Mouse (Mus musculus) forebrain, postnatal 0 days (tissue): ENCODE measurements around the gene Tmem82. TPM values are rescaled to one million over a fixed set of nuclear protein-coding genes. Genes with fewer than 3 reads are reported as not detected.

ENCODE experiments used
- ATAC-seq: fragments of 200-750 bp; cut with Nextera tagmentation; 2 replicates; pipeline ENCODE4 v1.8.0; 2017; ENCODE audit warnings: mild to moderate bottlenecking, moderate library complexity
- DNase-seq: peaks from one replicate; pipeline ENCODE4 v3.0.0-alpha.2; 2015
- H3K27ac ChIP-seq: fragments of 300-500 bp; sonication (generic); 2 replicates; pipeline ENCODE4 v1.5.1; 2014; ENCODE audit warnings: low read depth, mild to moderate bottlenecking, antibody characterized with exemption, low read length, moderate library complexity, mixed read lengths
- H3K27me3 ChIP-seq: fragments of 300-500 bp; sonication (generic); 2 replicates; pipeline ENCODE4 v1.6.1; 2014; ENCODE audit warnings: mild to moderate bottlenecking, low read length, mixed read lengths; ENCODE audit not compliant: insufficient read depth
- H3K36me3 ChIP-seq: fragments of 300-500 bp; sonication (generic); 2 replicates; pipeline ENCODE4 v1.6.1; 2014; ENCODE audit warnings: mild to moderate bottlenecking, moderate library complexity; ENCODE audit not compliant: insufficient read depth
- H3K4me1 ChIP-seq: fragments of 300-500 bp; sonication (generic); 2 replicates; pipeline ENCODE4 v1.6.1; 2014; ENCODE audit warnings: antibody characterized with exemption; ENCODE audit not compliant: insufficient read depth
- H3K4me2 ChIP-seq: fragments of 300-500 bp; sonication (generic); 2 replicates; pipeline ENCODE4 v1.6.1; 2014; ENCODE audit warnings: low read depth, mild to moderate bottlenecking, moderate library complexity
- H3K4me3 ChIP-seq: fragments of 300-500 bp; sonication (generic); 2 replicates; pipeline ENCODE4 v1.5.1; 2014; ENCODE audit warnings: low read depth, low read length, mixed read lengths
- H3K9ac ChIP-seq: fragments of 300-500 bp; sonication (generic); 2 replicates; pipeline ENCODE4 v1.6.1; 2014; ENCODE audit warnings: mild to moderate bottlenecking
- H3K9me3 ChIP-seq: fragments of 300-500 bp; sonication (generic); 2 replicates; pipeline ENCODE4 v1.6.1; 2016; ENCODE audit warnings: low read length
- CTCF ChIP-seq: sonication (generic); IDR thresholded peaks from 2 replicates; pipeline ENCODE4 v1.5.1; 2016; ENCODE audit warnings: antibody characterized with exemption, control low read depth, low read depth
- WGBS: fragments of 180-500 bp; shearing (Covaris S2); extraction: QIAGEN DNeasy Blood & Tissue Kit; methylation state at CpG from one replicate; pipeline ENCODE4 v1.1.7; 2014; 5-methylcytosine and 5-hydroxymethylcytosine counted together
- polyA plus RNA-seq: library from polyadenylated mRNA; unstranded; fragments of >200 nt; fragmentation: Nextera tagmentation; extraction: Ambion mirVana; gene quantifications from 2 replicates; pipeline ENCODE4 v1.2.1, GENCODE M21; 2015
- total RNA-seq: library from RNA; depleted of rRNA; stranded (reverse); fragments of >200 nt; gene quantifications from 2 replicates; pipeline ENCODE4 v1.2.3, GENCODE M21; 2014

Tmem82 gene
- total and polyA plus RNA-seq, 2 experiments from 2014 or later: 0.21 to 0.33 TPM

DNA sequence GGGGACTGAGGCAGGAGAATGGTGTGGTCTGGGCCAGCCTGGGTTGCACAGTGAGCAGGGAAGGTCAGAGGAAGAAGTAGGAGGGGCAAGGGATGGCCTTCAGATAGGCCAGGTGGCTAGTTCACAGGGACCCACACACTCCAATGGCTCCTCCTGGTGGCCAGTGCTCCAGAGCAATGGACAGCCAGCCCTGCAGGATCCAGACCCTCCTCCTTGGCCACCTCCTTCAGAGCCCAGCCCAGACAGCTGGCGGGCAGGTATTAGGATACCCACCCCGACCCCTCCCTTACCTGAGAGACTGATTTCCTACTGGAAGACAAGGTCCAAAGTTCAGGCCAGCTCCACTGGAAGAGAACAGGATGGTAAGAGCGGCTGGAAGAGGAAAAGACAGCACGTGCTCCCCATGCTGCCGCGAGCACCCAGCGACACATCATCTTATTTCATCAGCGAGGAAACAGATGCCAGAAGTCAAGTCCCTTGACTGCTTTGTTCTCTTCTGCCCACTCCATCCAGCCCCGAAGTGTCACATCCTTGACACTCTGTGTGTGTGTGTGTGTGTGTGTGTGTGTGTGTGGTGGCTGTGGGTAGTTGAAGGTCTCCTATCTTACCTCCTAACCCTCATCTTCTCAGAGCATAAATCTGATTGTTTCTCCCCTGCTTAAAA lies 22.7 kb downstream of the Tmem82 start:
- ATAC-seq: no peak
- Histone ChIP-seq H3K27ac (no peak overlapping the region), H3K9me3 (no peaks in the 10 kb centered on the region), H3K4me1 (no peaks in the 10 kb centered on the region), H3K27me3 (no peaks in the 10 kb centered on the region), H3K4me3 (no peak overlapping the region), H3K36me3 (peaks cover 3% of the 10 kb centered on the region; the same call in 1 of the 2 replicates), H3K9ac (no peak overlapping the region), H3K4me2 (no peak overlapping the region)
- WGBS: 83% methylated on average over 9 of the region's 9 CpGs
- no peak for DNase-seq
- no peak; the same call in 1 of the 2 replicates for TF ChIP-seq CTCF

DNA sequence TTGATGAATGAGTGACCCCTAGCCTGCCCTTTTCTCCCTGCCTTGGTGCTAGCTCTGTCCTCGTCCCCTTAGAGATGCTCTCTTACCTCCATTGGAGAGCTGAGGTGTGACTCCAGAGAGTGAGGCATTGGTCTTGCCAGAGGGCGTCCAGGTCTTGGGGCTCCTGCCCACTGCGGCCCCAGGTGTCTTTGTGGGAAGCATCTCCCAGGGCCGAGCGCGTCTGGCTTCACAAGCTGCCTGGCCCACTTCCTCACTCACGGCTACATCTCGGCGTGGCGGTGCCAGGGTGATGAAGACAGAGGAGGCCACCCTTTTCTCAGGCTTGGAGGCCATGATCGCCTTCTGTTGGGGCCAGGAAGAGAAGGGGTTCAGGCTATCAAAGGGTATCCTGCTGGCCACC lies 23.3 kb downstream of the Tmem82 start:
- Histone ChIP-seq H3K9ac (no peak overlapping the region), H3K4me1 (no peaks in the 10 kb centered on the region), H3K27me3 (no peaks in the 10 kb centered on the region), H3K9me3 (no peaks in the 10 kb centered on the region), H3K4me2 (no peak overlapping the region), H3K27ac (no peak overlapping the region), H3K4me3 (no peak overlapping the region), H3K36me3 (peaks cover 3% of the 10 kb centered on the region; the same call in 1 of the 2 replicates)
- no peak for ATAC-seq
- no peak for TF ChIP-seq CTCF
- WGBS: 89% methylated on average over 11 of the region's 11 CpGs
- DNase-seq: no peak

GRCm38 (mm10) chr4:141591547-141591946 lies 26.9 kb downstream of the Tmem82 start:
- no peak overlapping the region for H3K4me2 ChIP-seq
- 26% methylated on average over 3 of the region's 3 CpGs for WGBS
- H3K4me1 ChIP-seq: no peaks in the 10 kb centered on the region
- H3K4me3 ChIP-seq: no peak overlapping the region
- DNase-seq (peak; percentile 39), ATAC-seq (no peak)
- no peaks in the 10 kb centered on the region for H3K9me3 ChIP-seq
- no peak overlapping the region for H3K9ac ChIP-seq
- no peak overlapping the region for H3K27ac ChIP-seq
- no peaks in the 10 kb centered on the region for H3K27me3 ChIP-seq
- H3K36me3 ChIP-seq: peaks cover 3% of the 10 kb centered on the region; the same call in 1 of the 2 replicates
- TF ChIP-seq CTCF: peak; percentile 73

DNA sequence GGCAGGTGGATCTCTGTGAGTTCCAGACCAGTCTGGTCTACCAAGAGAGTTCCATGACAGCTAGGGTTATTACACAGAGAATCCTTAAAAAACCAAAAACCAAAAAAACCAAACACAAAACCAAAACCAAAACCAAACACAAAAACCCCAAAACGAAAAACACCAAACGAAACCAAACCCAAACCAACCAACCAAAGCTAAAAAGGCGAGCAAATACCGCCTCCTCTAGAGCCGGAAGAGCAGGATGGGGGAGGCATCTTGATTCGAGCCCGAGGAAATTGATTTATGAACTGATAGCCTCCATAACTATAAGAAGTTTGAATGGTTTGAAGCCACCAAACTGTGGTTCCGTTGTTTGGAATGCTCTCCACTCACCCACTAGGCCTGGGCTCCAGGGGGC lies 34.5 kb downstream of the Tmem82 start:
- H3K4me2 ChIP-seq: no peak overlapping the region
- WGBS: 95% methylated on average over 8 of the region's 8 CpGs

DNA sequence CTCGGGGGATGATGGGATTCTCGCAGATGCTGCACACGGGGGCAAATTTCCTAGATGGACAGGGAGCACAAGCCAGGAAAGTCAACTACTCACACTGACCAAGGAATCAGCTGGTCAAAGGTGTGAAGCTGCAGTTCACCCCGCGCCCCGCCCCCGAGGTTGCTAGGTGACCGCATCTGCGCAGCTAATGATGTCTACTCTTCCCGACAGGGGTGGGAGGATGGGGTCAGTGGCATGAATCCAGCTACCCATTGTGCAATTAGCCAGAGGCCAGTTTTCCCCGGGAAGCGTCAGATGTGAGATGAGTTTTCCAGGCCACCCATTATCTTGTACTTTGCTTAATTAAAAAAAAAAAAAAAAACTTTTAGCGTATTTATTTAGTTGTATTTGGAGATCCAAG lies 37.4 kb downstream of the Tmem82 start:
- Histone ChIP-seq H3K4me1 (no peaks in the 10 kb centered on the region), H3K36me3 (no peaks in the 10 kb centered on the region), H3K4me3 (no peak overlapping the region), H3K9ac (no peak overlapping the region), H3K27me3 (no peaks in the 10 kb centered on the region), H3K9me3 (no peaks in the 10 kb centered on the region), H3K27ac (no peak overlapping the region), H3K4me2 (no peak overlapping the region)
- WGBS: 82% methylated on average over 13 of the region's 13 CpGs
- DNase-seq (no peak), ATAC-seq (no peak)
- no peak for TF ChIP-seq CTCF

More for the DNA sequence above, 34.5 kb downstream of the Tmem82 start:
- TF ChIP-seq CTCF: no peak
- no peak overlapping the region for H3K9ac ChIP-seq
- H3K36me3 ChIP-seq: no peaks in the 10 kb centered on the region
- H3K4me3 ChIP-seq: no peak overlapping the region
- no peaks in the 10 kb centered on the region for H3K4me1 ChIP-seq
- no peak for ATAC-seq
- DNase-seq: no peak
- H3K27ac ChIP-seq: no peak overlapping the region
- no peaks in the 10 kb centered on the region for H3K9me3 ChIP-seq
- H3K27me3 ChIP-seq: no peaks in the 10 kb centered on the region

- no peaks in the 10 kb centered on the region for H3K9me3 ChIP-seq
- no peaks in the 10 kb centered on the region for H3K36me3 ChIP-seq
- WGBS: 78% methylated on average over 3 of the region's 3 CpGs
- H3K4me3 ChIP-seq: no peak overlapping the region
- no peak overlapping the region for H3K9ac ChIP-seq
- no peak overlapping the region for H3K4me2 ChIP-seq
- no peaks in the 10 kb centered on the region for H3K4me1 ChIP-seq
- no peak for TF ChIP-seq CTCF
- no peak overlapping the region for H3K27ac ChIP-seq
- H3K27me3 ChIP-seq: no peaks in the 10 kb centered on the region
- DNase-seq (no peak), ATAC-seq (no peak)
These were observed 39.6 kb downstream of the Tmem82 start for GRCm38 (mm10) chr4:141578833-141579232.

- Histone ChIP-seq H3K4me1 (no peaks in the 10 kb centered on the region), H3K27ac (no peak overlapping the region), H3K9ac (no peak overlapping the region), H3K9me3 (no peaks in the 10 kb centered on the region), H3K4me3 (no peak overlapping the region), H3K27me3 (no peaks in the 10 kb centered on the region), H3K4me2 (no peak overlapping the region), H3K36me3 (no peaks in the 10 kb centered on the region)
- DNase-seq (no peak), ATAC-seq (no peak)
- peak; percentile 33 for TF ChIP-seq CTCF
- WGBS: 93% methylated on average over 7 of the region's 7 CpGs
These were observed 41.6 kb downstream of the Tmem82 start for GRCm38 (mm10) chr4:141576877-141577276.
